Mouse (Mus musculus): ENCODE measurements around the gene Myo16. TPM values are rescaled to one million over a fixed set of nuclear protein-coding genes. Genes with fewer than 3 reads are reported as not detected.

Myo16 gene
- total and polyA plus RNA-seq, 3 experiments, result not detected

DNA sequence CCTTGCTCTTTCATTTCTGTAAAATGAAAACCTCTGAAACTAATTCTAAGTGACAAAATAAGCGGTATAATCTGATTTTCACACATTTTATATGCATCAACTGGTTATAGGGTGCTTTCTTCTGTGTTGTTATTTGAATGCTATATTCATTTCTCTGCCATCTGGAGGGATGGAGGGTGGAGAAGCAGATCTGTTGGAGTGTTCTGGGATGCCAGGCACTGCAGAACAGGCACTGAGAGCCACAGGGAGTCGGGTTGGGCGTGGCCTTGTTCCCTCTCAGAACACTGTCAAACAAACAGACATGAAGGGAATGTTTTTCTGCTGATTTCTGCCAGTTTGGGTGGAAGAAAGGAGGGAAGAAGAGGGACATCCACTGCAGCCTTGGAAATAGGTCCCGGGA is 386.0 kb downstream of the Myo16 start:
- H3K4me1 ChIP-seq (ENCODE audit: control insufficient read depth in 1 of 2, insufficient read depth in 2 of 2, low read length in 2 of 2), result no peaks in the 10 kb centered on the region
- no peak overlapping the region for H3K9ac ChIP-seq (ENCODE audit: control insufficient read depth, low read depth, low read length, poor library complexity, severe bottlenecking)
- no peaks in the 10 kb centered on the region for H3K36me3 ChIP-seq (ENCODE audit: control insufficient read depth in 1 of 2, insufficient read depth in 2 of 2, low read length in 2 of 2)
- no peak overlapping the region for H3K27ac ChIP-seq (ENCODE audit: control insufficient read depth, low read depth, low read length)
- no peaks in the 10 kb centered on the region for H3K9me3 ChIP-seq (replicated peaks; ENCODE audit: insufficient read depth, low read length)
- no peak for TF ChIP-seq MAZ (IDR thresholded peaks at IDR 0.05; ENCODE audit: low read depth, low read length)
- no peak for TF ChIP-seq SIN3A (IDR thresholded peaks at IDR 0.05; ENCODE audit: low read length)
- TF ChIP-seq ZKSCAN1 (IDR thresholded peaks at IDR 0.05; ENCODE audit: low read depth, low read length), result no peak
- TF ChIP-seq TCF12 (IDR thresholded peaks at IDR 0.05; ENCODE audit: low read depth, low read length), result no peak
- H3K79me2 ChIP-seq (ENCODE audit: control insufficient read depth, insufficient read depth, low read length, poor library complexity), result no peaks in the 10 kb centered on the region
- no peak overlapping the region for H3K4me3 ChIP-seq (ENCODE audit: control insufficient read depth in 1 of 2, insufficient read depth in 1 of 2, low read depth in 2 of 2, low read length in 2 of 2)
- no peaks in the 10 kb centered on the region for H3K27me3 ChIP-seq (ENCODE audit: control insufficient read depth in 1 of 2, insufficient read depth in 2 of 2, low read length in 2 of 2)
- no peak for DNase-seq (ENCODE audit: low read depth, low spot score)

DNA sequence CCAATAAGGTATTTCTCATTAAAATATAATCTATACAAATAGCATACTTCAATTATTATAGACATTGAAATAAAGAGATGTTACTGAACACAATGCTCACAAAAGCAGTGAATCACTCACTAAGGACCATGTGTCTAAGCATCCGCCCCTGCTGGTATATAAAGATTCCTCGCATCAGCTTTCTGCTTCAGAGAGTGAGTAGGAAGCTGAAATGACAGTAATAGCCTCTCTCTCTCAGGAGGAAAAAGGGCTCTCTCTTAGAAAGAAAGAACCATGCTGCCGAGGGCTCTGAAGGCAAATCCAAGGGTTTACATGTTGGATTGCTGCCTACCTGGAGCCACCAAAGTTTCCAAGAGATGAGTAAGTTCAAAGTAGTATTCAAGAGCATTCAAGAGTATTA is 392.2 kb downstream of the Myo16 start:
- Histone ChIP-seq H3K79me2 (ENCODE audit: control insufficient read depth, insufficient read depth, low read length, poor library complexity) (no peaks in the 10 kb centered on the region), H3K4me3 (ENCODE audit: control insufficient read depth in 1 of 2, insufficient read depth in 1 of 2, low read depth in 2 of 2, low read length in 2 of 2) (no peak overlapping the region), H3K27me3 (ENCODE audit: control insufficient read depth in 1 of 2, insufficient read depth in 2 of 2, low read length in 2 of 2) (no peaks in the 10 kb centered on the region), H3K36me3 (ENCODE audit: control insufficient read depth in 1 of 2, insufficient read depth in 2 of 2, low read length in 2 of 2) (no peaks in the 10 kb centered on the region), H3K9me3 (replicated peaks; ENCODE audit: insufficient read depth, low read length) (no peaks in the 10 kb centered on the region), H3K4me1 (ENCODE audit: control insufficient read depth in 1 of 2, insufficient read depth in 2 of 2, low read length in 2 of 2) (no peaks in the 10 kb centered on the region), H3K27ac (ENCODE audit: control insufficient read depth, low read depth, low read length) (no peak overlapping the region), H3K9ac (ENCODE audit: control insufficient read depth, low read depth, low read length, poor library complexity, severe bottlenecking) (no peak overlapping the region)
- TF ChIP-seq CHD2 (IDR thresholded peaks at IDR 0.05; ENCODE audit: low read length), result no peak
- TF ChIP-seq GATA1 (IDR thresholded peaks at IDR 0.05; ENCODE audit: low read depth, low read length), result no peak
- TF ChIP-seq BHLHE40 (IDR thresholded peaks at IDR 0.05; ENCODE audit: borderline replicate concordance, low read depth, low read length), result no peak
- no peak for DNase-seq (ENCODE audit: low read depth, low spot score)

DNA sequence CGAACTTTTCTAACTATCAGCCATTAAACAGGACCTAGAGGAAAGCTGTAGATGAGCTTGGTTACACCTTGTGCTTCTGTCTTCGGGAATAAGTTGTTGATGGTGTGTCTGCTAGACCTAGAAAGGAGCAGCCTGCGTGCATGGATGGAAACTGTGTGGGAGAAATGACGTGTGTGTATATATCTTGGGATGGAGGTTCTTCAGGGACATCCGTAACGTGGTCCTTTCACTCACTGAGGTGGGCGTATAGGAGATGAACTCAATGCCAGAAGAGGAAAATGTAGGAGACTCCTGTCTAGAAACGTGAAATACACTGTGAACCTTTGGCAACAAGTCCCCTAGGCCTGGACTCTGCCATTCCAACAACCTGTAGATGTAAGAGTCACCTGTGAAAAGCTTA is 392.8 kb downstream of the Myo16 start:
- Histone ChIP-seq H3K9me3 (replicated peaks; ENCODE audit: insufficient read depth, low read length) (no peaks in the 10 kb centered on the region), H3K27me3 (ENCODE audit: control insufficient read depth in 1 of 2, insufficient read depth in 2 of 2, low read length in 2 of 2) (no peaks in the 10 kb centered on the region), H3K9ac (ENCODE audit: control insufficient read depth, low read depth, low read length, poor library complexity, severe bottlenecking) (no peak overlapping the region)

More for the DNA sequence above, 392.8 kb downstream of the Myo16 start:
- Histone ChIP-seq H3K36me3 (ENCODE audit: control insufficient read depth in 1 of 2, insufficient read depth in 2 of 2, low read length in 2 of 2) (no peaks in the 10 kb centered on the region), H3K27ac (ENCODE audit: control insufficient read depth, low read depth, low read length) (no peak overlapping the region), H3K79me2 (ENCODE audit: control insufficient read depth, insufficient read depth, low read length, poor library complexity) (no peaks in the 10 kb centered on the region), H3K4me3 (ENCODE audit: control insufficient read depth in 1 of 2, insufficient read depth in 1 of 2, low read depth in 2 of 2, low read length in 2 of 2) (no peak overlapping the region), H3K4me1 (ENCODE audit: control insufficient read depth in 1 of 2, insufficient read depth in 2 of 2, low read length in 2 of 2) (no peaks in the 10 kb centered on the region)
- TF ChIP-seq ZKSCAN1 (IDR thresholded peaks at IDR 0.05; ENCODE audit: low read depth, low read length), result no peak
- no peak for TF ChIP-seq HCFC1 (IDR thresholded peaks at IDR 0.05; ENCODE audit: low read depth, low read length)
- no peak for TF ChIP-seq MXI1 (IDR thresholded peaks at IDR 0.05; ENCODE audit: low read depth, low read length)
- no peak for TF ChIP-seq CTCF (IDR thresholded peaks at IDR 0.05 in 2 of 3, conservative IDR thresholded peaks at IDR 0.05 in 1 of 3; ENCODE audit: control insufficient read depth in 1 of 3, insufficient read depth in 1 of 3, low read depth in 2 of 3, low read length in 3 of 3, poor library complexity in 1 of 3, severe bottlenecking in 1 of 3)
- TF ChIP-seq ELF1 (IDR thresholded peaks at IDR 0.05; ENCODE audit: low read depth, low read length), result no peak
- TF ChIP-seq SIN3A (IDR thresholded peaks at IDR 0.05; ENCODE audit: low read length), result no peak
- TF ChIP-seq KAT2A (conservative IDR thresholded peaks at IDR 0.05; ENCODE audit: low read depth, low read length), result no peak
- TF ChIP-seq E2F4 (IDR thresholded peaks at IDR 0.05; ENCODE audit: borderline replicate concordance, low read depth, low read length), result no peak
- TF ChIP-seq RCOR1 (IDR thresholded peaks at IDR 0.05; ENCODE audit: low read depth, low read length), result no peak
- TF ChIP-seq SMC3 (IDR thresholded peaks at IDR 0.05; ENCODE audit: low read depth, low read length), result no peak
- DNase-seq (ENCODE audit: low read depth, low spot score), result no peak
